Mouse (Mus musculus) lung, adult 10 weeks (tissue): Measurements from ENCODE around the gene Sphk1. TPM values are rescaled to one million over a fixed set of nuclear protein-coding genes. Genes with fewer than 3 reads are reported as not detected.

Experiments used
- polyA plus RNA-seq: library from polyadenylated mRNA; stranded (reverse); fragments of 350-450 nt; fragmentation: Illumina TruSeq; extraction: RNeasy Lipid Tissue Mini Kit (QIAGEN cat#74804); gene quantifications from one replicate; pipeline ENCODE4 v1.2.3, GENCODE M21; 2014; ENCODE audit warnings: low read depth, low replicate concordance; ENCODE audit not compliant: insufficient read depth

Gene Sphk1
- 23.0 TPM for polyA plus RNA-seq

DNA sequence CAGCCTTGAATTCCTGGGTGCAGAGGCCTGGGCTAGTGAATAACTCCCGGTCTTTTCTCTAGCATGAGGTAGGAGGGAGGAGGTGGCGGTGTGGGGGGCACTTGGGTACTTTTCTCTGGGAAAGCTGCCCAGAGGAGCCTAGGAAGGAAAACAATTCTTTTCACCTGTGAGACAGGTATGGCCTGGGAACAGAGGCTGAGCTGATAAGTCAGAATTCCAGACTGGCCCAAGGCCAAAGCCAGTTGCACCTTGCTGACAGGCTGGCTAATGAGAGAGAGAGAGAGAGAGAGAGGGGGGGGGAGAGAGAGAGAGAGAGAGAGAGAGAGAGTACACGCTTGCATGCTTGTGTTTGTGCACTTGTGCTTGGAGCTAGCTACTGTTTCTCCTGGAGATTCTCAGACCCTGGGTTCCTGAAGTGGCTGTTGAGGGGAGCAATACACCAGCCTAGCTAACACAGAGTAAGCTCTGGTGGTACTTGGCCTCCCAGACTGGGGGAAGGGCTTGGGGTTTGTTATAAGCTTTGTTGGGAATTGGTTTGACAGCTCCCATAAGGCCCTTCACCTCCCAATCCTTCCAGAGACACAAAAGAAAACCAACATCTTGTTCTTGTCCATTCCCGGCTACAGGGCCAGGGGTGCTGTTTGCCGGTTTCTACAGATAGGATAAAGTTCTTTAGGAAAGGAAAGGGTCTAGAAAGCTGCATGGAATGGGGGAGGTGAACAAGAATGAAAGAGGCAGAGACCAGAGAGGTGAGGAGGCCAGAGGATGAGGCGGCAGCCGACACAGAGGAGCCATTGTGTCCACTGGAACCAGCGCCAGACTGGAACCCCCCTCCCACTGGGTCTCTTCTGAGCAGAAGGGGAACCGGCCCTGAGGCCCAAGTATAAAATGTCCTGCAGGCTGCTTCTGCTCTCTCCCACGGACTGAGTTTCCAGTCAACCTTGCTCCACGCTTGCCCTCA is at the start of gene Sphk1:
Gene Sphk1 (plus strand): TSS at position 739 of the 961 bp plus-strand sequence.

DNA sequence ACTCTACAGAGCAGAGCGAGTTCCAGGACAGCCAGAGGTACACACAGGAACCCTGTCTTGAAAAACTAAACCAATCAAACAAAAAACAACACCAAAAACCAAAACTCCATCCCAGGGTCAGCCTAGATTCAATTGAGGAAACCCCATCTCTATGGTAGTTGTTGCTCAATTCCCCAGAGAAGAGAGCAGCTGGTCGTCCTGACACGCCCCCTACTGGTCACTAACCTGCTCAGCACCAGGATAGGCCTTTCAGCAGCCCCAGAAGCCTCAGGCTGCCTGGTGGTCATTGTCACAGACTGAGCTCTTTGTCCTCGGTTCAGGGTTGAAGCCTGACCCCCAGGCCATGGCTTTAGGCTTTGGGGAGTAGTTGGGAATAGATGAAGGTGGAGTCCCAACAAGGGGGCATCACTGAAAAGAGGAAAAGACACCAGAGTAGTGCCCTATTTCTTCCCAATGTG is 36.9 kb upstream of the Sphk1 start, which contains the start of gene Prpsap1:
Gene Prpsap1 (minus strand): TSS at position 408 of the 458 bp plus-strand sequence.

DNA sequence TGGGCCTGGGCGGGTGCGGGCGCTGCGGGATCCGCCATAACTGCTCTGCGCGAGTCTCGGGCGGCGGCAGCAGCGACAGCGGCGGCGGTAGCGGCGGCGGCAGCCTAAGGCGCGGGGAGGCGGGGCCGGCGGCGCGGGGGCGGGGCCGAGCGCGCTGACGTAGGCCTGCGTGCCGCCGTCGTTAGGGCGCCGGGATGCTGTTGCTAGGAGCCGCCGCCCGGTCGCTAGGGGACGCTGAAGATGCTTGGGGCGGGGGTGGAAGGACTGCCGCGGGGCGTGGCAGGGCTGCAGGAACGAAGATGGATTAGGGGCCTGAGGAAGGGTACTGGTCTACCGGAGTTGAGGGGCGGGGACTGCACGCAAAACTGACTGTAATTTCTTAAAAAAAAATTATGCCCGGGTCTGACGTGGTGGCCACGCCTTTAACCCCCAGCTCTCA is 50.7 kb downstream of the Sphk1 start, which contains the start of gene Ube2o:
Gene Ube2o (minus strand): TSS at position 72 of the 439 bp plus-strand sequence.

Other genes starting within 250 kb of the Sphk1 start
- gene Galr2, start 250.0 kb upstream of the Sphk1 start, polyA plus RNA-seq: not detected
- 22.5 TPM for gene Exoc7, start 223.7 kb upstream of the Sphk1 start, polyA plus RNA-seq
- 46.0 TPM for gene Foxj1, start 195.5 kb upstream of the Sphk1 start, polyA plus RNA-seq
- gene Rnf157, start 117.9 kb upstream of the Sphk1 start, polyA plus RNA-seq: 1.5 TPM
- 70.7 TPM for gene Ubald2, start 96.8 kb upstream of the Sphk1 start, polyA plus RNA-seq
- gene Qrich2, start 64.7 kb upstream of the Sphk1 start, polyA plus RNA-seq: 0.22 TPM
- 39.3 TPM for gene Prpsap1, start 36.7 kb upstream of the Sphk1 start, polyA plus RNA-seq
- 7.1 TPM for gene Ube2o, start 50.5 kb downstream of the Sphk1 start, polyA plus RNA-seq
- not detected for gene Aanat, start 55.5 kb downstream of the Sphk1 start, polyA plus RNA-seq
- 13.5 TPM for gene Rhbdf2, start 96.1 kb downstream of the Sphk1 start, polyA plus RNA-seq
- 6.3 TPM for gene Prcd, start 122.6 kb downstream of the Sphk1 start, polyA plus RNA-seq
- gene Cygb, start 123.4 kb downstream of the Sphk1 start, polyA plus RNA-seq: 26.4 TPM
- not detected for gene St6galnac1, start 244.6 kb downstream of the Sphk1 start, polyA plus RNA-seq